18 mouse cellular contexts compared by ENCODE assay signal in genomic region chr9:32493588-32494423, GRCm38 (mm10). TPM values are rescaled to one million over a fixed set of nuclear protein-coding genes. Genes with fewer than 3 reads are reported as not detected.
A peak's percentile ranks its signal among the peaks of the same experiment; 100 is the strongest.
DNase-seq lines count a peak whose midpoint lies in the region; ATAC-seq and TF ChIP-seq lines count a peak whose summit lies in the region.
"Had no signal": no experiment of that assay in that cellular context is flagged by ENCODE, and none has a peak within 500 bp of the region (broad histone marks: within the 10 kb centered on the region; RNA-seq: fewer than 3 reads in every experiment).

No protein-coding gene starts in this region.

- no peaks in the 10 kb centered on the region for H3K36me3 ChIP-seq in kidney, postnatal 0 days (ENCODE audit: insufficient read depth, low read length)
- H3K36me3 ChIP-seq in embryonic facial prominence, embryonic 14.5 days (ENCODE audit: control insufficient read depth, insufficient read depth, low read length): no peaks in the 10 kb centered on the region
- H3K36me3 ChIP-seq in forebrain, embryonic 11.5 days (ENCODE audit: control insufficient read depth, insufficient read depth, low read length): no peaks in the 10 kb centered on the region
- H3K36me3 ChIP-seq: forebrain, embryonic 10.5 days; hindbrain, embryonic 15.5 days; liver, embryonic 15.5 days; neural tube, embryonic 13.5 days had no signal

- no peak for DNase-seq in kidney, postnatal 0 days (ENCODE audit: low spot score)
- DNase-seq in kidney, adult 11 months: no peak
- no peak for DNase-seq in embryonic facial prominence, embryonic 14.5 days (ENCODE audit: low spot score)
- DNase-seq in adrenal gland, adult (ENCODE audit: inconsistent age in 2 of 2, low spot score in 1 of 2): no peak
- no peak for DNase-seq in forebrain, embryonic 11.5 days (ENCODE audit: low spot score)
- DNase-seq in MN1 (ENCODE audit: low spot score): no peak
- DNase-seq: adrenal gland, postnatal 36 days; cerebellum, postnatal 25 days; heart, adult 11 months; kidney, postnatal 10 days had no signal

- no peak overlapping the region for H3K27ac ChIP-seq in kidney, postnatal 0 days
- H3K27ac ChIP-seq in embryonic facial prominence, embryonic 14.5 days (replicated peaks; ENCODE audit: low read depth, low read length): 0 out of 2 replicates have a peak overlapping the region, but pooled peaks have one; percentile 54
- no peak overlapping the region for H3K27ac ChIP-seq in forebrain, embryonic 11.5 days (ENCODE audit: low read depth, low read length)
- H3K27ac ChIP-seq: hindbrain, embryonic 15.5 days; liver, embryonic 15.5 days; macrophage; neural tube, embryonic 13.5 days had no signal

- WGBS in kidney, postnatal 0 days: 84% methylated on average over 4 of the region's 4 CpGs
- WGBS in embryonic facial prominence, embryonic 14.5 days: 72% methylated on average over 4 of the region's 4 CpGs
- 77% methylated on average over 4 of the region's 4 CpGs for WGBS in forebrain, embryonic 11.5 days

- H3K4me1 ChIP-seq in kidney, postnatal 0 days (replicated peaks; ENCODE audit: insufficient read depth, low read length): peaks cover 11% of the 10 kb centered on the region
- peaks cover 22% of the 10 kb centered on the region for H3K4me1 ChIP-seq in embryonic facial prominence, embryonic 14.5 days (ENCODE audit: control insufficient read depth, insufficient read depth, low read length)
- H3K4me1 ChIP-seq in forebrain, embryonic 11.5 days (replicated peaks; ENCODE audit: control insufficient read depth, insufficient read depth, low read length): 0 out of 2 replicates have a peak, but pooled peaks cover 4% of the 10 kb centered on the region

- H3K4me3 ChIP-seq in kidney, postnatal 0 days (replicated peaks; ENCODE audit: low read depth, low read length): no peak overlapping the region
- no peak overlapping the region for H3K4me3 ChIP-seq in embryonic facial prominence, embryonic 14.5 days (ENCODE audit: low read depth, low read length)
- no peak overlapping the region for H3K4me3 ChIP-seq in forebrain, embryonic 11.5 days (ENCODE audit: low read depth, low read length)
- H3K4me3 ChIP-seq: forebrain, embryonic 10.5 days; hindbrain, embryonic 15.5 days; liver, embryonic 15.5 days; neural tube, embryonic 13.5 days had no signal

- no peaks in the 10 kb centered on the region for H3K27me3 ChIP-seq in kidney, postnatal 0 days (ENCODE audit: insufficient read depth, low read length)
- H3K27me3 ChIP-seq in embryonic facial prominence, embryonic 14.5 days (replicated peaks; ENCODE audit: control insufficient read depth, insufficient read depth, low read length): no peaks in the 10 kb centered on the region
- H3K27me3 ChIP-seq in forebrain, embryonic 11.5 days (ENCODE audit: control insufficient read depth, insufficient read depth, low read length): no peaks in the 10 kb centered on the region
- H3K27me3 ChIP-seq: hindbrain, embryonic 15.5 days; liver, embryonic 15.5 days; neural tube, embryonic 13.5 days had no signal

- H3K4me2 ChIP-seq in kidney, postnatal 0 days (ENCODE audit: low read length): no peak overlapping the region
- H3K4me2 ChIP-seq in embryonic facial prominence, embryonic 14.5 days (ENCODE audit: low read depth, low read length): no peak overlapping the region
- no peak overlapping the region for H3K4me2 ChIP-seq in forebrain, embryonic 11.5 days (ENCODE audit: low read depth, low read length, severe bottlenecking)
- H3K4me2 ChIP-seq: hindbrain, embryonic 15.5 days; liver, embryonic 15.5 days; neural tube, embryonic 13.5 days had no signal

- TF ChIP-seq CTCF in kidney, postnatal 0 days (IDR thresholded peaks at IDR 0.05; ENCODE audit: low read depth): peak; percentile 37; the same call in 1 of the 2 replicates

- ATAC-seq in kidney, postnatal 0 days (replicated peaks; ENCODE audit: low FRiP score, low read depth): no peak
- ATAC-seq in CD4-positive, CD25-positive, alpha-beta regulatory T cell, adult 4 months: peak; percentile 27
- no peak for ATAC-seq in embryonic facial prominence, embryonic 14.5 days (ENCODE audit: low read depth)
- ATAC-seq in megakaryocyte, adult 5-6 weeks (ENCODE audit: poor library complexity, severe bottlenecking): peak; percentile 71
- no peak for ATAC-seq in forebrain, embryonic 11.5 days (replicated peaks; ENCODE audit: low FRiP score)
- ATAC-seq: midbrain, embryonic 16.5 days had no signal

- no peak overlapping the region for H3K9ac ChIP-seq in kidney, postnatal 0 days (ENCODE audit: low read depth, low read length)
- H3K9ac ChIP-seq in embryonic facial prominence, embryonic 14.5 days (ENCODE audit: low read depth, low read length): no peak overlapping the region
- H3K9ac ChIP-seq in forebrain, embryonic 11.5 days (ENCODE audit: low read length): no peak overlapping the region
- H3K9ac ChIP-seq: hindbrain, embryonic 15.5 days; liver, embryonic 15.5 days; neural tube, embryonic 13.5 days had no signal

- H3K9me3 ChIP-seq in kidney, postnatal 0 days (replicated peaks; ENCODE audit: low read length): no peaks in the 10 kb centered on the region
- no peaks in the 10 kb centered on the region for H3K9me3 ChIP-seq in embryonic facial prominence, embryonic 14.5 days (ENCODE audit: control insufficient read depth, low read length)
- no peaks in the 10 kb centered on the region for H3K9me3 ChIP-seq in forebrain, embryonic 11.5 days (ENCODE audit: control insufficient read depth, low read length)
- H3K9me3 ChIP-seq: forebrain, embryonic 10.5 days; hindbrain, embryonic 15.5 days; liver, embryonic 15.5 days; neural tube, embryonic 13.5 days had no signal

RNA-seq across cellular contexts. Expression of gene Fli1, which starts 48.9 kb away (rescaled TPM):
- polyA plus RNA-seq in kidney, postnatal 0 days (2015; fragmentation: Nextera tagmentation; extraction: Ambion mirVana): 21.6 and 23.6 TPM in 2 replicates
- polyA plus RNA-seq in CD4-positive, CD25-positive, alpha-beta regulatory T cell, adult 4 months (2017; shearing (Covaris generic)): 100 to 1,000 TPM; 105 to 118 TPM
- 18.8 and 22.9 TPM in 2 replicates for polyA plus RNA-seq in embryonic facial prominence, embryonic 14.5 days (2014; fragmentation: Nextera tagmentation; extraction: Ambion mirVana)
- 89.0 and 92.7 TPM in 2 replicates for total RNA-seq in megakaryocyte, adult 5-6 weeks (2015)
- 95.8 and 106 TPM in 2 replicates for total RNA-seq in megakaryocyte, adult 5-6 weeks (2017)
- 14.3 and 14.7 TPM in 2 replicates for polyA plus RNA-seq in forebrain, embryonic 11.5 days (2014; fragmentation: Nextera tagmentation; extraction: Ambion mirVana)

Comparison
In these comparisons a context has a peak if more than half of its experiments do, and no peak if none do; other contexts are left out.
1. ATAC-seq: peak in CD4-positive, CD25-positive, alpha-beta regulatory T cell, adult 4 months (single experiment) and megakaryocyte, adult 5-6 weeks (single experiment); none in kidney, postnatal 0 days (single experiment), embryonic facial prominence, embryonic 14.5 days (single experiment) and forebrain, embryonic 11.5 days (single experiment).